Mouse (Mus musculus): ENCODE results near the gene Cd300ld.
"Not testable (repeated sequence)": the region's sequence is repeated elsewhere in the genome, so short reads cannot be mapped to it uniquely, and the experiment has no call there.

Gene Cd300ld

GRCm38 (mm10) chr11:114989793-114990192 is at the start of gene Cd300ld:
TSS of gene Cd300ld (minus strand) at chr11:114989922.
- DNase-seq (ENCODE audit: low read depth in 1 of 2, low spot score in 2 of 2): no peak

DNA sequence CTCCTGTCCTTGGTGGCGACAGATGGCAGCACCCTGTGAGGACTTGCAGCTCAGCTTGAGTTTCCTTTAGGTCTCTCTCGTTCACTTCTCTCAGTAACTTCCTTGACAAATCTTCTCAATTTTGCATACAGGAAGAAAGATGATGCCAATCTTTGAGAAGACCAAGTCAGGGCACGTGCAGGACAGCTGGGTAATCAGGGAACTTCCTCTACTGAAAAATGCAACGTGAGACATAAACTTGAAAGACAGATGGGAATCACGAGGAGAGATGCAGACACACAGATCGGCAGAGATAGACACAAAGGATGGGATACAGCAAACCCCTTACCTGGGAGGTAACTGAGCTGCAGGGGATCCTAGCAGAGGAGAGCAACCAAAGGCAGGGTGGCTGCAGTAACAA is 47.9 kb upstream of the Cd300ld start, which contains the start of gene Cd300ld5:
Cd300ld5 (minus strand) TSS at position 101 of the 400 bp plus-strand sequence.
- not testable (repeated sequence) for DNase-seq (ENCODE audit: low read depth in 1 of 2, low spot score in 2 of 2)

GRCm38 (mm10) chr11:115026912-115027311 is 37.2 kb upstream of the Cd300ld start, which contains the start of gene Cd300ld4:
TSS of gene Cd300ld4 (minus strand) at chr11:115027012.
- DNase-seq (ENCODE audit: low read depth in 1 of 2, low spot score in 2 of 2): not testable (repeated sequence)

DNA sequence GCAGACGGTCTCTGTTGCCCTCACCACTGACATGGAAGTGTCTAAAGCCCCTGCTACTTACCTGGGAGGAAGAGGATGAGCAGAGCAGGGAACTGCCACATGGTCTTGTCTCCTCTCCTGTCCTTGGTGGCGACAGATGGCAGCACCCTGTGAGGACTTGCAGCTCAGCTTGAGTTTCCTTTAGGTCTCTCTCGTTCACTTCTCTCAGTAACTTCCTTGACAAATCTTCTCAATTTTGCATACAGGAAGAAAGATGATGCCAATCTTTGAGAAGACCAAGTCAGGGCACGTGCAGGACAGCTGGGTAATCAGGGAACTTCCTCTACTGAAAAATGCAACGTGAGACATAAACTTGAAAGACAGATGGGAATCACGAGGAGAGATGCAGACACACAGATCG is 26.4 kb upstream of the Cd300ld start, which contains the start of gene Cd300ld2:
Cd300ld2 (minus strand) TSS at position 101 of the 400 bp plus-strand sequence.
- DNase-seq (ENCODE audit: low read depth in 1 of 2, low spot score in 2 of 2): not testable (repeated sequence)

DNA sequence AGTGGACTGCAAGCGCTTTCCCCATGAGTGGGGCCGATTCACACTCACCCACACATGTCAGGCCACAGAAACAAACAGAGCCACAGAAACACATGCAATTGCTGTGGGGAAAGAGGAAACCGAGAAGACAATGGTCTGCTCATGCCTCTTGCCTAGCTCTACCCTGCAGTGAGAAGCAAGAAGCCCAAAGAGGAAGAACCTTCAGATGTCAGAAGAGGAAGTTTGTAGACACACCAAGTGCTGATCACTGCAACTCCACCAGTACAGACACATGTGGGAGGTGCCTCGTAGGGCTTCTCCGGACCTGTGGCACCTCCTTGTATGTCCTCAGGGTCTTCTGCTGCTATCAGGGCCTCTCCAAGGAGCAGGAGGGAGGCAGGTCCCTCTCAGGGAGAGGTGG is 14.3 kb upstream of the Cd300ld start:
- peak; percentile 47 to 49 for DNase-seq (ENCODE audit: low read depth in 1 of 2, low spot score in 2 of 2)

DNA sequence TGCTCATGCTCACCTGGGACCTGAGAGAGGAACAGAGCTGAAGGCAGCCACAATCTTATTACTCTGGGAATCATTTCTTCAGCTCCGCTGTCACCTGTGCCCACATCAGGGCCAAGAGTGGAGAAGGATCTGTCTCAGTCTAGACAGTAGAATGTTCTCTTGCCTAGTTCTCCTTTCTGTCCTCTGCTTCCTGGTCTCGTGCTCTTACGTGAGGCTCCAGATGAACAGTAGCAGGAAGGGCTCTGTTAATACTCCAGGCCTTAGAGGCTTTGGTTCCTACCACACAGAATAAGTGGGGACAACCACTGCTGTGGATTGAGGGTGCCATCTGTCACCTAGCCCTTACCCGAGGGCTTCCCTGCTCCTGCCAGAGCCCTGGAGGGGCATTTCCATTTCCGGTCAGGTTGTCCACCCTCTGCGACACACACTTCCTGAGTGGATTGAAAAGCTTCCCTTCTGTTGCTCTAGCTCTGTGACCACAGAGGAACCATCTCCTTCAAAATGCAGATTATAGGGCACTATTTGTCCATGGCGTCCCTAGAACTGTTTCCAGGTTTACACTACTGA is 11.8 kb upstream of the Cd300ld start, which contains the start of gene Cd300c2:
Cd300c2 (minus strand) TSS at position 407 of the 567 bp plus-strand sequence.
- DNase-seq (ENCODE audit: low read depth in 1 of 2, low spot score in 2 of 2): peak in 1 of 2 experiments; percentile 32

DNA sequence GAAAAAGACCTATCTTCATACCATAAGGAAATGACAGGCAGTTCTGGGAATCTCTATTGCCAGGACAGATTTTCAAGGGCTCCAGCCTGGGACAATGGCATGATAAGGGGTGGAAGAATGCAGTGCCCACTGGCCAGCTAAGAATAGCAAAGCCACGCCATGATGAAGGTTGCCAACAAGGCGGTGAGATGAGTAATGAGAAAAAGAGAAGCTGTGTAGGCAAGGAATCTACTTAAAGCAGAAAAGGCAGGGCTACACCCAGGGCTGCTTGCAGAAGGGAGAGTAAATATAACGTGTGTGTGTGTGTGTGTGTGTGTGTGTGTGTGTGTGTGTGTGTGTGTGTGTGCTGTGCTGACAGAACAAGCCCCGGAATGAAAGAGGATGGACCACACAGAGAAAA is 7.9 kb downstream of the Cd300ld start:
- DNase-seq (ENCODE audit: low read depth in 1 of 2, low spot score in 2 of 2): no peak

GRCm38 (mm10) chr11:114972726-114973125 is 17.0 kb downstream of the Cd300ld start:
- DNase-seq (ENCODE audit: low read depth in 1 of 2, low spot score in 2 of 2): no peak

DNA sequence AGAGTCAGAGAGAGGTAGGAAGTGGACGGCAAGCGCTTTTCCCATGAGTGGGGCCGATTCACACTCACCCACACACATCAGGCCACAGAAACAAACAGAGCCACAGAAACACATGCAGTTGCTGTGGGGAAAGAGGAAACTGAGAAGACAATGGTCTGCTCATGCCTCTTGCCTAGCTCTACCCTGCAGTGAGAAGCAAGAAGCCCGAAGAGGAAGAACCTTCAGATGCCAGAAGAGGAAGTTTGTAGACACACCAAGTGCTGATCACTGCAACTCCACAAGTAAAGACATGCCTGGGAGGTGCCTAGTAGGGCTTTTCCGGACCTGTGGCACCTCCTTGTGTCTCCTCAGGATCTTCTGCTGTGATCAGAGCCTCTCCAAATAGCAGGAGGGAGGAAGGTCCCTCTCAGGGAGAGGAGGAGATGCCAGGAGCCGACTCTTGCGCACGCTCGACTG is 20.9 kb downstream of the Cd300ld start, which contains the start of gene Cd300c:
Cd300c (minus strand) TSS at position 406 of the 456 bp plus-strand sequence.
- DNase-seq (ENCODE audit: low read depth in 1 of 2, low spot score in 2 of 2): peak; percentile 33 to 35

GRCm38 (mm10) chr11:114965182-114965828 is 24.4 kb downstream of the Cd300ld start:
- peak; percentile 31 to 33 for DNase-seq (ENCODE audit: low read depth in 1 of 2, low spot score in 2 of 2)

- no peak for DNase-seq (ENCODE audit: low read depth in 1 of 2, low spot score in 2 of 2)
Observed at GRCm38 (mm10) chr11:114960369-114960768, 29.4 kb downstream of the Cd300ld start.

DNA sequence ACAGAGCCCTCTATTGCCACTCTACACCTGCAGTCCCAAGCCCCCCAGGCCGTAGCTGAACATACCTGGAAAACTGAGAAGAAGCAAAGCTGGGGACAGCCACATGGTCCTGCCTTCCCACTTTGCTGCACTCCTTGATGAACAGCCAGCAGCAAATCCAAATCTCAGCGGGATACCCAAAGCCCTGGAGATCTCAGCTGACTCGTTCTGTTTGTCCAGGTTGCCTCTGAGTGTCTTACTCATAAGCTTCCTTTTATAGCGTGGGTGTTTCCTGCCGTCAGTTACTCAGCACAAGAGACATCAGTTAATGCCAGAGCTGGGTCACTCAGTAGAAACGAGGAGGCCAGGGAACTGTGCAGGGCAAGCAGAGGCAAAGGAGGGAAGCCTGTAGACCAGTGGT is 55.6 kb downstream of the Cd300ld start, which contains the start of gene Cd300lb:
Cd300lb (minus strand) TSS at position 243 of the 400 bp plus-strand sequence.
- DNase-seq (ENCODE audit: low read depth in 1 of 2, low spot score in 2 of 2): peak in 1 of 2 experiments; percentile 21

GRCm38 (mm10) chr11:114933591-114933990 is 56.1 kb downstream of the Cd300ld start:
- DNase-seq (ENCODE audit: low read depth in 1 of 2, low spot score in 2 of 2): peak in 1 of 2 experiments; percentile 15
